Mouse (Mus musculus): Measurements from ENCODE around the gene Vav2.

Gene Vav2

DNA sequence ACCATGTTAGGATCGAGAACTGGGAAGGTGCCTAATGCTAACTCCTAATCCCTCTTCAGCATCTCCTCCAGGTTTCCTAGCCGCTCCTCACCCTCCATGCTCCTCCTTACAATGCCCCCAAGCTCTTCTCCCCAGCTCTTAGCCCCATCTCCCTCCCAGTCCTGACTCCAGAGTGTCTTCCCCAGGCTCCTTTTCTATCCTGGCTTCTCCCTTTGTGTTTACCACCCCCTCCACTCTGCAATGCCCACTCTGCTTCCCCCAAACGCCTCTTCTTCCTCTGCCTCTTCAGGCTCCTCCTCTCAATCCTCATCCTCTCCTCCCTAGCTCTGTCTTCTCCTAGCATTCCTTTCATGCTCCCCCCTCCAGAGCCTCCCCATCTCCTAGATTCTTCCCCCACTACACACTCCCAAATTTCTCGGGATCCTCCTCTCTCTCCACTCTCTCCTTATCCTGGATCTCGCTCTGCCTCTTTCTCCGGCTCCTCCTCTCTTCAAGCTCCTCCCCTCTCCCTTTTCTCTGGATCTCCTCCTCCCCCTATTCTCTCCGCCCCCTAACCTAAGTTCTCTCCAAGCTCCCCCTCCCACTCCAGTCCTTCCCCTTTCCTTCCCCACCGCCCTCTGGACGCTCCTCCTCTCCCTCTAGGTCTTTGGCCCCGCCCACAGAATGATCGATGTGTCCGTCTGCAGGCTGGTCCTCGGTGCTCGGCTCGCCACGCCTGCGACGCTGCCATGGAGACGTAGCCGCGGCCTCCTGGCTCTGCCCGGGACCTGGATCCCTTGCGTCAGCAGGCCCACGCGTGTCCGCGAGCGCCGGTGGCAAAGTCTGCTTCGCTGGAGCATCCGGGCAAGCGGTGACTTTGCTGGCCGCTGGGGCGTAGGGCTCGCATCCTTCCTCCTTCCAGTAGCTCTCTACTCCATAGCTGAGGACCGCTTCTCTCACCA lies 15.2 kb upstream of the Vav2 start, which contains the start of gene Brd3os:
Gene Brd3os, plus strand, starts transcription at position 558 of the 941 bp plus-strand sequence.
- DNase-seq (ENCODE audit: low spot score) = peak; percentile 88

DNA sequence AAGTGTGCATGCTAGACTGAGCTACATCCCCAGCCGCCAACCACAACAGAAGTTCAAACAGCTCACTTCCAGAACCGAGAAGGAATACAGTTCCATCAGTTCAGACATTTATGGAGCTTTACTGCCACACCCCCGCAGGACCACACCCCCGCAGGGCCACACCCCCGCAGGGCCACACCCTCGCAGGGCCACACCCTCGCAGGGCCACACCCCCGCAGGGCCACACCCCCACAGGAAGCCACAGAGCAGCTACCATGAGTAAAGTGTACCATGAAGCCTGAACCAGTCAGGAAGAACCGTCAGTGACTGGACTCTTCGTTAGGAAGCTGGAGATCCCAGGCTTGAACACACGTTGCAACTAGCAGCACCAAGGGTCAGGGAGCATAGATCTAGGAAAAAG lies 11.4 kb upstream of the Vav2 start:
- peak; percentile 60 for DNase-seq (ENCODE audit: low spot score)

DNA sequence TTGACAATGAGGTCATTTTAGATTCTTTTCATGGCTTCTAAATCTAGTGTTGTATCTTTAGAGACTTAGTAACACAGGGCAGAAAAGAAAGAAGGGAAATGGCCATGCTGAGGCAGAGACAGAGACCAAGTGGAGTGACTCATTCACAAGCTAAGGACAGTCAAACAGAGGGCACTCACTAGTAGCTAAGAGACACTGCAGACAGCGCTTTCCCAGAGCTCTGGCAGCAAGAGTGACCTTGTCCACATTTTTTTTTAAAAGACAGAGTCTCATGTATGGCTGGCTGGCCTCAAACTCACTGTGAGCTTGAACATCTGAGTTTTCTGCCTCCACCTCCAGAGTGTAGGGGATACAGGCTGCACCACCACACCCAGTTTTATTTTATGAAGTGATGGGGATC lies 11.0 kb upstream of the Vav2 start:
- DNase-seq (ENCODE audit: low spot score) = no peak

DNA sequence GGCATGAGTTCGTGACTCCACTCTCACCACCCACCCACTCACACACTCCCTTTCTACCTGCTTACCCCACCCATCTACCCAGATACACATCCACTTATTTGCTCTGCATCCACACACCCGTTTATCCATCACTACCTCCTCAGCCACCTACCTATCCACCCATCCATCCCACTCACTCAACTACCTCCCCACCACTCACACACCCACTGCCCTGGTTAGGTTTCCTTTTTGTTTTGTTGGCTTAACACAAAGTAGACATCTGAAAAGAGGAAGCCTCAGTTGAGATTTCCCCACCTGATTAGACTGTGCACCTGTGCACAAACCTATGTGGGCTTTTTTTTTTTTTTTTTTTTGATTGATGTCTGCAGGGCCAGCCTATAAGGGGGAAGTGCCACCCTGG lies 5.8 kb upstream of the Vav2 start:
- no peak for DNase-seq (ENCODE audit: low spot score)

DNA sequence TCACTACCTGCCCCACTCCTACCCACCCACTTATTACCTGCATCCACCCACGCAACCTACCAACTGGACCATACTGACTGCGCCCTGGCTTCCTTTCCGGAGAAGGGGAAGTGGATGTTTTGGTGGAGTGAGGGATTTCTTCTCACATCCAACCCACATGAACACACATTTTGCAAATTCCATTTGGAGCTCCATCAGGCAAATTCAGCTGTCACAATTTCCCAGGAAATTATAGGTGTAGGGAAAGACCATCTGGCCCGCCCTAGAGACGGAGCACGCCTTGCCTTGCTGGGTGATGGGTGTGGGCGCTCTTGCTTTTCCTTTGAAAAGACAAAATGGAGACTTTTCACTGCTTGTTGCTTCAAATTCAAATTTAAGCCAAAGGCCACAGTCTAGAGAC lies 3.8 kb upstream of the Vav2 start:
- no peak for DNase-seq (ENCODE audit: low spot score)

DNA sequence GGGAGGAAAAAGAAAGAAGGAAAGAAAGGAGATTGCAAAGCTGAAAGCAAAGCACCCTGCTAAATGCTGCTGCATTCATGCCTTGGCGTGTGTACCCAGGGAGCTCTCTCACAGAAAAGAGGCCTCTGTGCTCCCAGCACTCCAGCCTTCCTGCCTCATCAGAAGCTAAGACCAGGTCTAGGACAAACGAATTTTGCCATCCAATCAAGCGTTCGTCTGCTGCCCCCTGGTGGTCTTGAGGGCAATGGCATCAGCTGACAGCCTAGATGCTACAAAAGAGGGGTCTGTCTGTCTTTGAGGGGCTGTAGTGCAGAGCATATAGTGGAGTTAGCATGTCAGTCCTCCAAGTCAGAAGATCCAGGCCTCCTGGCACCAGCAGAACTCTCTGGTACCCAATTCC lies 1.2 kb upstream of the Vav2 start:
- DNase-seq (ENCODE audit: low spot score) = peak; percentile 77

DNA sequence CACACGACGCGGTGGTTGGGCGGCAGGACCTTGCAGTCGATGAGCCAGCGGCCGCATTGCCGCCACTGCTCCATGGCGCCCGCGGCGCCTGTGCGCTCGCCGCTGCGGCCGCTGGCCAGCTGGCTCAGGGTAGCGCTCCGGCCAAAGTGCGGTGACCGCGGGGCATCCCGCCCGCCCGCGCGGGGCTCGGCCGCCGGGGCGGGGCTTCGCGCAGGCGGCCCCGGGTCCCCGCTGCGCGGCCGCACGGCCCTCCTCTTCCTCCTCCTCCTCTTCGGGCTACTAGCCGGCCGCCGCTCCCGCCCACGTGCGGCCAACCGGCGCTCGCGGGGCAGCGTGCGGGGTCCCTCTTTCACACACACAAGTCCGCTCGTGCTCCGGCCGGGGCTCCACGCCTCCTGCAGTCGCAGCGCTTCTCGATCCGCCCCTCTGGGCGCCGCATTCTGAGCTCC lies 403 bp downstream of the Vav2 start:
- DNase-seq (ENCODE audit: low spot score) = no peak

DNA sequence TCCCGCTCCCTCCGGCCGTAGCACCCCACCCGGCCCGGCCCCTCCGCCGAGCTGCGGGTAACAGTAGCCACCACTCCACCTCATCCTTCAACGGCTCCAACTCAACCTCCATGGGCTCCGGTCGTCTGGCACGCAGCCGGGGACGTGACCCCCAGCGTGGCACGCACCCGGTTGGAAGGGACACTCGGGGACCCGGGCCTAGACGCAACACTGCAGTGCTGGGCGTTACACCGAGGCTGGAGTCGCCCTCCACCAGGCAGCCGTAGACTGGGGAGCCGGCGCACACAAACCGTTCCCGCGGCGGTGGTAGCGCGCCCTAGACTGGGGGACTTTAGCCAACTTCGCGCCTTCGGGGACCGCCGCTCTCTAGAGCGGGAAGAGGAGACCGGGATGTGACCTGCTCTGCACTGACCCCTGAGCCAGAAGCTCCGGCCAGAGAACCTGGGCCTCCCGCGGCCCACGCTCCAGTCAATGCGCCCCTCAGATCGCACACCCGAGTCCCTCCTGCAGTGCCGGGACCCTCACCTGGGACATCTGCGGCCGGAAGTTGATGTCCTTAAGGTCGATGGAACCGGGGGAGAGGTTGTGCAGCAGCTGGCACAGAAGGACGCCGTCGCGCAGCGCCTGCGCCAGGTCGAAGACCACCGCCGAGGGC lies 955 bp downstream of the Vav2 start:
- DNase-seq (ENCODE audit: low spot score) = no peak

DNA sequence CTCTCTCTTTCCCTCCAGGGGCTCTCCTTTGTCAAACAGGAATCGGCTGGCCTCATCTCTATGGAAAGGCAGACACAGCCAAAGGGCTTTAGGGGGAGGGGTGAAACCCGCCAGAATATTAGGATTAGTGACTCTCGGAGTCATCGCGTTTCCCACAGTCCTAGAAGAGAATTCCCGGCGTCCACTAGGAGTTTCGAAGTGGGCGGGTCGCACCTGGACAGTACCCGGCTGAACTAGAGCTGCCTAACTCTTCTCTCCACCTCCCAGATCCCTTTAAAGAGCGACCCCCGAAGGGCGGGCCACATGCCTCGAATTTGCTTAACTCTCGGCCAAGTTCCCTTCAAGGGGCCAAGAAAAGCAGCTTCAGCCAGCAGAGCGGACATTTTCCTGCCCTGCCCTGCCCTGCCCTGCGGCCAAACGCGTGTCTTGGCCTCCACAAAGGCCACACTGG lies 1.6 kb downstream of the Vav2 start:
- no peak for DNase-seq (ENCODE audit: low spot score)

DNA sequence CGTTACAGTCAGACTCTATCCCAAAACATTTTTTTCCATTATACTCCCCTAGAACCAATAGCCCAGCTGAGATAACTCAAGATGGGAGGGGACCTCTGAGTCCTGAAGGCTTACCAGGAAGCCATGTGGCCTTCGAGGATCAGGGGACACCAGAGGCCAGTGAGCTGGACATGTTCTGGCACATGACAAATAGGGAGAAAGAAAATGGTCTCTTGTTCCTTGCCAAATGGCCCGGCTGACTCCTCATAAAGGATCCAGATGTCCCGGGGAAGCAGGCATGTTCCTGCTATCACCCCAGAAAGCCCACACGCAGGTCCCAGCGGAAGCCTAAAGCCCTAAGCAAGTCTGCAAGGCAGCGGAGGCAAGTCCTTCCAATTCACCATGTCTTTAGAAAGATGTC lies 3.2 kb downstream of the Vav2 start:
- no peak for DNase-seq (ENCODE audit: low spot score)

DNA sequence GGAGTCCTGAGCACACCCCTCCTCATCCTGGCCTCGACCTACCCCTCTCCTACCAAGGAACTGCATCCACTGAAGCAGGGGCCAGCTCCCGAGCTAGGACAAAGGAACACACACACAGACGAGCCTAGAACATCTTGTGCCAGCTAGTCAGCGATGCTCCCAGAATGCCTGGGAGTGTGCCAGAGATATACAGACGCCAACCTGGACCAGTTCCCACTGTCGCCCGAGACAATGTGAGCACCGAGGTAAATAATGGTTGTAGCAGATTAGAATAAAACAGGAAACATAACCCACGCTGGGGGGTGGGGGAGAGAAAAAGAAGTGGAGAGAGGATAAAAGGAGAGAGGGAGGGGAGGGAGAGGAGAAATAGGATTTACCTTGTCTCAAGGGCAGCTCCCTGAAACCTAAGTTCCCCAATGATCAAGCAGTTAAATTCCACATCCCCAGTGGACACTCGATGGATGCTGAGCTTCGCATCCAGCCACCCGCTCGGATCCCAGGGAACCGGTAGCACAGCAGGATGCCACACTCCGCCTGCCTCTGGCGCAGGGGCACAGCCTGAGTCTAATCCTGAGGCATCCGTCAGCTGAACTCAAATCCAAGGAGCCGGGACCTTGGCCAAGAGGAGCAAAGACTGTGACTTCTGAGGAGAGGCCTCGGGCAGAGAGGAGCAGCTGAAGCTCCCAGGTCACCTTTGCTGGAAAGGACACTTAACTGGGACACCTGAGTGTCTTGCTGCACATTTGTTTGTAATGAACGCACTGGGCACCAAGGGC lies 5.4 kb downstream of the Vav2 start:
- DNase-seq (ENCODE audit: low spot score) = no peak

DNA sequence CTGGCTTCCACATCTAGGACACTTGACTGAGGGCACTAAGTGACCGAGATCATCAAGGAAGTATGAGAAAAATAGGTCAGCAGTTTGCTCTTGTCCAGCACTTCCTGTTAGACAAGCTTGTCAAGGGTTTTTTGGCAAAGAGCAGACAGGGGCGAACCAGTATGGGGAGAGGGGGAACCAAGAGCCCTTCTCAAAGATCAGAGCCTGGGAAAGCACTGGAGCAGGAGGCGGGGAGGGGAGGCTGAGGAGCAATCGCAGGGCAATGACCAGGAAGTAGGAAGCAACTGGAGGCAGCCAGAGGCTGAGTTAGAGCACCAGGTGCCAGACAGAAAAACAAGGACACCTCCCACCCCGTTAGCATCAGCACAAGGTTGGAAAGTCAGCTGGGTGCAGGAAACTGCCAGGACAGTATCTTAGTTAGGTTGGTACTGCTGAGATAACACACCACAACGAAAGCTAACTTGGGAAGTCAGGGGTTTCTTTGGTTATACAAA lies 8.2 kb downstream of the Vav2 start:
- no peak for DNase-seq (ENCODE audit: low spot score)

DNA sequence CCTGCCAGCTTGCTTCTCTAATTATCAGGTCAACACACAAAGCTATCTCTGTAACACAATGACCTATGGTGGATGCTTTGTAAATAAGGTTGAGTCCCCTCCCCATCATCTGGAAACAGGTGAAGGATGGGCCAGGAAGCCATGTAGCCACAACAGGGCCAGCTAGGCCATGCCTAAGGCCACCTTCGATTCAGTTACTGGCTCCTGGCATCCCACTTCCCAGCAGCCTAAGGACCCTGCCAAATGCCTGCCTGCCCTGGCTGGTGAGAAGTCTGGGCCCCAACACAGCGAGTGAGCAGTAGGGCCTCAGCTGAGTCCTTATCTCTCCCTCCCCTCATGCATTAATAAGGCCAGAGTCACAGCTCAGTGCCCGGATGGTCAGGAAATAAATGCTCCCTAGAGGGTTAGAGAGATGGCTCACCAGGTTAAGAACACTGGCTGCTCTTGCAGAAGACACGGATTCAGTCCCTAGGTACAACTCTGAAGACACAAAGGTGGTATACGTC lies 9.1 kb downstream of the Vav2 start:
- no peak for DNase-seq (ENCODE audit: low spot score)

DNA sequence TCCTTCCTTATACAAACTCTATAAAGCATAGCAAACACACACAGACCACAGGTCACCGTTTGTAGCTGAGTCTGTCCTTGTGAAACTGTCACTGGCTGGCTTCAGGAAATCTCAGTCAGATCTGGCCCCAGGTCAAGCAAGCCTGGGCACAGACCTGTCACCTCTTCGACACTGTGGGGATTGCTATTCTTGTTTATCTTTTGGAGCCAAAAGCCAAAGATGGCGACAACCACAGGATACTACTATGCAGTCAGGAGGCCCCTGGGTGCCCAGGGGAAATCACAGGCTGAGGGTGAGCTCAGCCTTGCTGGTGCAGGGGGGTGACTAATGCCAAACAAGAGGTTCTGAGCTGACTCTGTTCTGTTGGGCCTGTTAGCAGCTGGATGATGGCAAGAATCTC lies 10.4 kb downstream of the Vav2 start:
- no peak for DNase-seq (ENCODE audit: low spot score)

DNA sequence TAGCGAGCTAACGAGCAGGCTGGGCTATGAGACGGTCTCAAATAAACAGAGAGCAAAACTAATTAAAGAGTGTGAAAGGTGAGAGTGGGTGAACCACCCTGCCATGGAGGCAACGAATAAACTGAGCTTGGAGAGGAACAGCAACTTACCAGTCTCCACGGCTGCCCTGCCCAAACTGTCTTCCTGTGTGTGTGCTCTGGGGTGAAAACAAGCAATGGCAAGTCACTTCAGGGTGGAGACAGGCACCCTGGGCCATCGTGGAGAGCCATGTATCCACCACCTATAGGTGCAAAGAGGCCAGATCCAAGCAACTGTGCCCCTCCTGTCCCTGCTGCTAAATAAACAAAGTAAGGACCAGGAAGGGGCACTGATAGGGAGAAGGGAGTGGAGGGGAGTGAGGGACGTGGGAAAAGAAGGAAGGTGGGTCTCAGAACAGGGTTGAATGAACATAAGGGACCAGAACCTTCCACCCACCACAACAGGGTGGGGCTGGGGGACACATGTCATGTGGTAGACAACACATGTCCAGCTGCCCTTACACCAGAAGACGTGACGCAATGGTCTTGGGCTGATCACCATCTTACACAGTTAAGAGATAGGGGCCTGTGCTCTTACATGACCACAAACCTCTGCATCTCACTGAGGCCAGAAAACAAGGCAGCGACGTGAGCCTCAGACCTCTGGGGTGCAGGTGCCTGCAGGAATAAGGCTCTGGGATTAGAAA lies 11.6 kb downstream of the Vav2 start:
- DNase-seq (ENCODE audit: low spot score) = no peak

DNA sequence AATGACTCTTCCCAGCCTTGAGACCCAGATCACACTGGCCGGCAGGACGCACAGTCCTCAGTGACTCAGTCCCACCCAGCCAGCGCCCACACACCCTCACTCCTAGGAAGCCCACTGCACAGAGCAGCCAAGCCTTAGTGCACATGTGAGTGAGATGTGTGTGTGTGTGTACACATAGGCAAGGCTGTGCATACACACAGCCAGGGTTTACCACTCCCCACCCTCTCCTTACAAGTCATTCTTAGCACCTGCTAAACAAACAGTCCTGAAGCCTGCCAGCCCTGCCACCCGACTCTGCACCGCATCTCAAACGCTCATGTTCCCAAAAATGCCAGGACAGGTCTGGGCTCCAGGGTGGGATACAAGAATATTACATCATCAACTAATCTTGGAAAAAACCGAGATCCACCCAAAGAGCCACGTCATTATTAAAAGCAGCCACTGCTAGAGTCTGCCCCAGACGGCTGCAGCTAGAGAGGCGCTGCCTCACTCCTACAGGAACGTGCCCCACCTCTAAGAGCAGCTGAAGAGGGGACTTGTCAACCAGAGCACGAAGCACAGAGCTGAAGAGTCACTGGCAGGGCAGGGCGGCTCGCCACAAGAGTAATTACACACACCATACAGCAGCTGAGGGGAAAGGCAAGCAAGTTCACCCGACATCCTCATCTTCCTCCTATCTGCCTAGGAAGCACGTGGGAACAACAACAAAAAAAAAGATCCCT lies 12.7 kb downstream of the Vav2 start:
- no peak for DNase-seq (ENCODE audit: low spot score)

DNA sequence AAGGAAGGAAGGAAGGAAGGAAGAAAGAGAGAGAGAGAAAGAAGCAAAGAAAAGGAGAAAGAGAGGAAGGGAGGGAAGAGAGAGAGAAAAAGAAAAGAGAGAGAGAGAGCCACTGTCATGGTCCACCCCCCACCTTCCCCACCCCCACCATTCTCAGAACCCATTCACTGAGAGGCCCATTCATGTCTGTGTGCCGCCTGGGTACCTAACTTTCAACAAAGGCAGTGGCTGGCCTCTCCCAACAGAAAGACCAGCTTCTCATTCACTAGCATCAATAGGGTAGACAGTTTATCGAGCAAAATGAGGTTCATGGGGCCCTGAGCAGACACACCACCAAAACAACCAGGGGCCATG lies 13.3 kb downstream of the Vav2 start:
- DNase-seq (ENCODE audit: low spot score) = no peak

DNA sequence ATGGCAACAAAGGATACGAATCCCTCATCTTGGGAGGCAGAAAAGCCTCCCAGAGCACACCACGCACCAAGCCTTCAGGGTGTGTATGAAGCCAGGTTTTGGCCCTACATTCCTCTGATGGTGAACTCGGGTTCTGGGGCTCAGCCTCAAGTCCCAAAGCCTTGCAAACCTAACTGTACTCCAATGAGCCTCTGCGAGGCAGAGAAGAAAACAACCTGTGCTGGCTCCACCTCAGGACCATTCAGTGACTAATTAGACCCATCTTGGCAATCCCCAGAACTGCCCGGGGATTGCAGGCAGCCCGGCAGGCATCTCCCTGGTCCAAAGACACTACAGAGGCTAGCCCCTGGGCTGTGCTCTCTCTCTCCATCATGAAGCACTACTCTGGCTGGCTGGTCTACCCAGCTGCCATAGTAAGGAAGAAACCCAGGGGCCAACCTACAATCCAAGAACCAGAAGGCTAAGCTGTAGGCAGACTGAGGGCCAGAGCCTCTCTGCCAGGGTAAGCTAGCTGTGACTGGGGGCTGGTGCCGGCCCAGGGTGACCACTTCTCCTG lies 14.5 kb downstream of the Vav2 start:
- DNase-seq (ENCODE audit: low spot score) = no peak

DNA sequence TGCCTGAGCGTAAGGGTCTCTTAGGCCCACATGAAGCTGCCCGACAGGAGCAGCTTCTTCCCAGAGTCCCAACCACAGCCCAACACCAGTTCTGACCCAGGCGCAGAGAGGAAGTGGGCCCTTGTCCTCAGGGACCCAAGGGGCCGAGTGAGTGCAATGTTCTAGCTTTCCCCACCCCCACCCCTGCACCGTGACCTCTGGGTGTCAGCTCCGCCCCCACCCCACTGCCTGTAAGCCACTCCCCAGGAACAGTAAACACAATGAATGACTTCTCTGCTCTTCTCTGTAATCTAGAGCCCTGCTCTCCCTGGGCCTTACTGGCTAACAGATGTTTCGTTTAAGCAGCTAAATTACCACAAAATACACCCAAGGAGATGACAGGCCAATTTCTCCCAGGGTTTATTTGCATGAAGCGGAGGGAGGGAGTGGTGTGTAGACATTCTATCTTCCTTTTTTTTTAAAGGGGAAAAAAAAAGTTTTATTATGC lies 15.1 kb downstream of the Vav2 start:
- DNase-seq (ENCODE audit: low spot score) = no peak

DNA sequence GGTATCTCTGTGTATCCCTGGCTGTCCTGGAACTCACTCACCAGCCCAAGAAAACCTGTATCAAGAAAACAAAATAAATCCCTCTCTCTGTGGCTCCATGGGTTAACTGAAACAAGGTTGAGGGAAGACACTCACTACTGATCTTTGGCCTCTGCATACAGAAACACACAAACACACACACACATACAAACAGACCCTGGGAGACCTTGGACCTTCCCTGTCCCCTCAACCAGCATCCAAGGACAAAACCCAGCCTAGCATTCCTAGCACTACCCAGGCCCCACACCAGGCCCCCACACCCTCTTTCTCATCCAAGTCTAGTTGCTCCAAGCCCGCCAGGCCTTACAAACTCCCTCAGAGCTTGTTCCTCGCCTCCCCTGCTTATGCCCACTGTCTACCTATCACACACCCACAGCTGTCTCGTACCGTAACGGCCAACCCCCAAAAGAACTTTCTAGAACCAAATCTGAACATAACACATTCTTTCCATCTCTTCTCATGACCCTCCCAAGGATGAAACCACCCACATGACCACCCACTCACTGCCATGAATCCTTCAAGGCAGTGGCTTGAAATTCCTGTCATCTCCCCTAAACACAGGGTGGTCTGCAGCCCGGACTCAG lies 16.2 kb downstream of the Vav2 start:
- no peak for DNase-seq (ENCODE audit: low spot score)

Data from c-Kit-positive CD71-positive TER-119-positive erythroid progenitor cells, embryonic 14.5 days (primary cell).